Mouse (Mus musculus) brain, embryonic 14.5 days (tissue): ENCODE measurements around the gene Rap1a. TPM values are rescaled to one million over a fixed set of nuclear protein-coding genes. Genes with fewer than 3 reads are reported as not detected.
A peak's percentile ranks its signal among the peaks of the same experiment; 100 is the strongest.

Source experiments
- DNase-seq: peaks from one replicate; pipeline ENCODE4 v3.0.0-alpha.2; 2011; ENCODE audit warnings: low read depth
- CTCF ChIP-seq: fragments of 200-500 bp; IDR thresholded peaks from 2 replicates; pipeline ENCODE4 v1.5.1; 2012; ENCODE audit warnings: inconsistent platforms, mild to moderate bottlenecking, moderate library complexity, borderline replicate concordance; ENCODE audit not compliant: insufficient read depth, insufficient read length; ENCODE audit errors: extremely low read depth
- POLR2A ChIP-seq: fragments of 200-500 bp; IDR thresholded peaks from 2 replicates; pipeline ENCODE4 v1.6.1; 2012; ENCODE audit warnings: mild to moderate bottlenecking, inconsistent platforms, borderline replicate concordance; ENCODE audit not compliant: poor library complexity, insufficient read depth, insufficient read length, severe bottlenecking; ENCODE audit errors: extremely low read depth
- polyA plus RNA-seq: library from polyadenylated mRNA; depleted of rRNA; stranded (reverse); fragments of >200 nt; gene quantifications from 2 replicates; pipeline ENCODE4 v1.2.3, GENCODE M21; 2012

The Rap1a gene
- polyA plus RNA-seq, 1 experiment = 32.7 TPM

DNA sequence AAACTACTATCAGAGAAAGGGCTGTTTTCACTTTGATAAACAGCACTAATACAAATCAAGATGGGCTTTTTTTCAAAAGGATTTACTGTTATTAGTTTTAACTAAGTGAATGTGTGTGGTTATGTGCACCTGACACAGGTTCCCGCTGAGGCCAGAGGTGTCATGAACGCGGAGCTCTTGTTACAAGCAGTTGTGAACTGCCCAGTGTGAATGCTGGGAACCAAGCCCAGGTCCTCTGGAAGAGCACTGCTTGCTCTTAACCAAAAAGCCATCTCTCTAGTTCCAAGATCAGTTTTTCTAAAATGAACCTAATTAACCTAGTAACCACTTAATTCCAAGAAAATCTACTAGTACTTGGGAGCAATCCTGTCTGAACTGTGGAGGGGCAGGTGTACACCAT, 23.1 kb downstream of the Rap1a start:
- DNase-seq = no peak
- TF ChIP-seq POLR2A = no peak
- TF ChIP-seq CTCF = no peak

- no peak for DNase-seq
- no peak for TF ChIP-seq CTCF
- no peak for TF ChIP-seq POLR2A
Observed at GRCm38 (mm10) chr3:105774496-105774895, 26.6 kb downstream of the Rap1a start.

GRCm38 (mm10) chr3:105771534-105771933, 29.6 kb downstream of the Rap1a start:
- no peak for TF ChIP-seq POLR2A
- TF ChIP-seq CTCF = peak; percentile 32; the same call in 1 of the 2 replicates
- no peak for DNase-seq

GRCm38 (mm10) chr3:105770836-105771235, 30.3 kb downstream of the Rap1a start:
- TF ChIP-seq POLR2A (no peak), CTCF (no peak)
- DNase-seq = no peak

- DNase-seq = no peak
- TF ChIP-seq POLR2A (no peak), CTCF (no peak)
Observed at GRCm38 (mm10) chr3:105769380-105769779, 31.8 kb downstream of the Rap1a start.

DNA sequence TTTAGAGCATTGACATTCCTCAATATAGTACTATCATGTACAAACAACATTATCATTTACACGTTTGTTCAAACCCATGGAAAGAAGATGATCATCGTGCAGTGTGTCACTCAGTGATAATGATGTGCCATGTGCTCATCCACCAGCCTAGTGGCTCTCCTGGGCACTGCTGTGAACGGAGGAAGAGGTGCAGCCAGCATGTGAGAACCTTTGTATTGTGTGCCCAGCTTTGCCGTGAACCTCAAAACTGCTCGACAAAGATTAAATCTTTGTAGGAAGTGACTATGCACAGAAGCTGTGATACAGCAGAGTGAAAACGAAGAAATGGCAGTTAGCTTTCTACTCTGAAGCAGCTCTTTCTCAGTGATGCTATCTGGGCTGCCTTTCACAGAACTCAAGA, 32.6 kb downstream of the Rap1a start:
- TF ChIP-seq POLR2A (no peak), CTCF (no peak)
- DNase-seq = no peak

DNA sequence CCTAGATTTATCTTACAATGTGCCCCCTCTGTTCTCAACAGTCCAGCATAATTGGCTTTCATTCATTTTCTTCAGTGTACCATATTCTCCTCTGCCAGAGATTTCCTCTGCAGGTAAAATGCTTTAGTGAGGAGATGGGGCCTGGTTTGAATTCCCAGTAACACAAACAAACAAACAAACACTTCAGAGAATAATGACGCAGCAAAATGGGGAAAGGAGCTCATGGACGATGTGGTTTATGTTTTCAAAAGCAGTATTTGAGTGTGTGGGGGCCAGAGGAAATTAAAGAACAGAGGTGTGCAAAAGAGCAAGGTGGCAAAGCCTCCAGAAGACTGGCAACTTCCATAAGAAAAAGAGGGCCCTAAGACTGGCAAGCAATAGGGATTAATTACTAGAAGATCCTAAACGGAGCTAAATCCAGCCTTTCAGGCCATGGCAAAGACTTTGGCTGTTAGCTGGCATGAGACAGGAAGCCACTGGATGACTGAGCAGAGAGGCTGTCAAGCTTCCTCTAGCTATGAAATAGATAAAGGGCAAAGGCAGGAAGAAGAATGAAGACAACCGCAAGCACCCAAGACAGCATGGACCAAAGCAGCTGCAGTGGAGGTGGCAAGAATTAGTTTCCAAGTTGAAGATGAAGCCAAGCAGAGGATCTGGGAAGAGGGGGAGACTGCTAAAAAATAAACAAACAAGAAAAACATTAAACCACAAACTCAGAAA, 37.8 kb downstream of the Rap1a start:
- no peak for TF ChIP-seq CTCF
- TF ChIP-seq POLR2A = no peak

DNA sequence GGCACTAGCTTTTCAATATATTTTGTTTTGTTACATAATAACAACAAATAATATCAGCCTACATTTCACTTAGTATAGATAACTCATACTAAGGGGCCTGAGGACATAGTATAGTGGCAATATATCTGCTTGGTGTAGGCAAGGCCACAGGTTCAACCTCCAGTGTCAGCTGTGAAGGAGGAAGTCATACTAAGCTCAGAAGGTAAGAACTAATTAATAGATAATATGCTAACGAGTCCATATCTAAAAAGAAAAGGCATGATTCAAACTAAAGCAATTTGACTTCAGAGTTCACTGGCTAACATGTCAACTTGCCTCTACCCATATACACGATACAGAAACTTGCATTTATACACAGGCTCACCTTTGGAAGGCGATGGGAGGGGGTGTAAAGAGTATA, 41.1 kb downstream of the Rap1a start:
- TF ChIP-seq CTCF (no peak), POLR2A (no peak)
- DNase-seq = no peak

More for the DNA sequence above, 37.8 kb downstream of the Rap1a start:
- no peak for DNase-seq

- TF ChIP-seq CTCF = no peak
- no peak for TF ChIP-seq POLR2A
- no peak for DNase-seq
Observed at GRCm38 (mm10) chr3:105758658-105759057, 42.5 kb downstream of the Rap1a start.

GRCm38 (mm10) chr3:105758098-105758497, 43.0 kb downstream of the Rap1a start:
- no peak for TF ChIP-seq CTCF
- TF ChIP-seq POLR2A = no peak

DNA sequence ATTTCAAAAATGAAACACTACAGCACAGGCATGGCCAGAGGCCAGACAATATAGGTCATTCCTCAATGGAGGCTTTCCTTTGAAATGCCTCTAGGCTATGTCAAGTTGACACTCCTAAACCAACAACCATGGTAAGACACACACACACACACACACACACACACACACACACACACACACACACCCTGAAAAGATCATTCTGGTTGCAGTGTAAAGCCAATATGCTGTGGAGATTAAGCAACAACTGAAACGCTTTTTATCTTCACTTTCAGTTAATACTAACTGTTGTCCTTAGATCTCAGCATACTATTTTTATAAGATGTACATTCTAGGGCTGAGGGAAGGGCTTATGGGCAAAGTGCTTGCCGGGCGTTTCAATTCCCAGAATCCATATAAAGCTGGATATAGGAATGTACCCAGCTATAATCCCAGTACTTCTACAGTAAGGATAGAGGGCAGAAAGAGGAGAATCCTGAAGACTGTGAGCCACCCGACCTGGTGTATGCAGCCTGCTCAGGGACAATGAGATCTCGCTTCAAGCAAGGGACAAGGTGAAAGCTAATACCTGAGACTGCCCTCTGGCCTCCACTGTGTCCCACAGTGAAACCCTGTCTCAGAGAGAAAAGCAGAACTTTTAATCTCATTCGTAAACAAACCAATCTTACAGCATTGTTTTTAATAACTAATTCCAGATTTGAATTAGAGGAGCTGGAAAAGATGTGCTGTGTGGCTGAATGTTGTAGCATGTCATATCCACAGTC, 43.6 kb downstream of the Rap1a start:
- TF ChIP-seq CTCF (no peak), POLR2A (no peak)
- DNase-seq = no peak

More at GRCm38 (mm10) chr3:105758098-105758497, 43.0 kb downstream of the Rap1a start:
- DNase-seq = no peak

DNA sequence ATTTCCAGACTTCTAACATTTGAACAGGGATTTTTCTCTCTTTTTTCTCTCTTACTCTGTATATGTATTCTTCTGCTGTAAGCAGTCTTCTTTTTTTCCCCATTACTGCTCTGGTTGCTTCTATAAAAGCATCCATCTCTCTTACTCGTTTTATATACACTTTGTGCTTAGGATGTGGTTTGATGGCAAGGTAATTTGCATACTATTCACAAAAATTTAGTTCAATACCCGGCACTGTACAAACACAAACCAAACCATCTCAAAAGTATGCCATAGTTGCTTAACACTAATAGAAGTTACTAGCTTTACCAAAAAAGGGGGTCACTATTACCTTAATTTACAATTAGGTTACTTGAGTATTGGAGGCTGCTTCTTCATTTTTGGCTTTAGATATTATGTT, 44.6 kb downstream of the Rap1a start:
- TF ChIP-seq CTCF = no peak
- no peak for TF ChIP-seq POLR2A

GRCm38 (mm10) chr3:105755123-105755522, 46.0 kb downstream of the Rap1a start:
- no peak for TF ChIP-seq CTCF
- no peak for TF ChIP-seq POLR2A
- DNase-seq = no peak

More for the DNA sequence above, 44.6 kb downstream of the Rap1a start:
- DNase-seq = no peak
